ENCODE assay signal across 25 mouse cellular contexts in the genomic region with DNA sequence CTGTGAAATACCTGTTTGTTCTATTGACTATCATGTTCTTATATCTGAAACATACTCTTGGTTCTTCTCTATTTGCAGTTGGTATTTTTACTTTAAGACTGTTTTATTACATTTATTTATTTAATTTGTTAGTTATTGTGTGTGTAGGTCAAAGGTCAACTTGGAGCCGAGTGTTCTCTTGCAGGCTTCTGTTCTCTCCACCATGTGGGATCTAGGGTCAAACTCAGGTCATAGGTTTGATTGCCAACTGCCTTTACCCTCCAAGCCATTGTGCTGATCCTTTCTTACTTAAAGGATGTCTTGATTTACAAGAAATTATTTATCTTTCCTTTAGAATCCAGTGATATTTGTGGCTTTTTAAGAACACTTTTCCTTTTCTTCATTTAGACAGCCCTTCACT. TPM values are rescaled to one million over a fixed set of nuclear protein-coding genes. Genes with fewer than 3 reads are reported as not detected.
A peak's percentile ranks its signal among the peaks of the same experiment; 100 is the strongest.
DNase-seq lines count a peak whose midpoint lies in the region; ATAC-seq and TF ChIP-seq lines count a peak whose summit lies in the region.
"Had no signal": no experiment of that assay in that cellular context is flagged by ENCODE, and none has a peak within 500 bp of the region (broad histone marks: within the 10 kb centered on the region; RNA-seq: fewer than 3 reads in every experiment).

No protein-coding gene starts in this region.

- H3K27me3 ChIP-seq in hindbrain, embryonic 15.5 days: no peaks in the 10 kb centered on the region
- no peaks in the 10 kb centered on the region for H3K27me3 ChIP-seq in hindbrain, embryonic 10.5 days (ENCODE audit: insufficient read depth, poor library complexity, severe bottlenecking)
- H3K27me3 ChIP-seq in liver, embryonic 12.5 days (replicated peaks): no peaks in the 10 kb centered on the region
- H3K27me3 ChIP-seq in liver, embryonic 11.5 days (replicated peaks; ENCODE audit: control insufficient read depth, insufficient read depth, low read length): no peaks in the 10 kb centered on the region
- H3K27me3 ChIP-seq in neural tube, embryonic 13.5 days: no peaks in the 10 kb centered on the region
- H3K27me3 ChIP-seq in heart, adult 2 months (ENCODE audit: control insufficient read depth, insufficient read depth, low read length): no peaks in the 10 kb centered on the region
- H3K27me3 ChIP-seq: embryonic facial prominence, embryonic 13.5 days; forebrain, embryonic 12.5 days; lung, embryonic 15.5 days had no signal

- DNase-seq in hindbrain, embryonic 10.5 days (ENCODE audit: low spot score): no peak
- DNase-seq in liver, embryonic 11.5 days (ENCODE audit: low spot score): no peak
- DNase-seq in embryo, embryonic 10.5 days (ENCODE audit: low spot score): peak; percentile 68
- DNase-seq in layer of hippocampus, postnatal 36 days: no peak
- DNase-seq in heart, adult 2 months: no peak
- DNase-seq: adrenal gland, postnatal 10 days; B cell, adult 2 months; cerebellum, adult 8-10 months; left cerebral cortex, postnatal 4 days; lung, postnatal 4 days; thymus, adult 2 months; thymus, postnatal 4 days had no signal

- intact Hi-C loops in heart, adult 2 months (cut with DNase I): no loop called here

- H3K36me3 ChIP-seq in hindbrain, embryonic 15.5 days: peaks cover 52% of the 10 kb centered on the region
- peaks cover 92% of the 10 kb centered on the region for H3K36me3 ChIP-seq in hindbrain, embryonic 10.5 days
- peaks cover 91% of the 10 kb centered on the region for H3K36me3 ChIP-seq in liver, embryonic 12.5 days
- peaks cover 35% of the 10 kb centered on the region for H3K36me3 ChIP-seq in liver, embryonic 11.5 days (ENCODE audit: control insufficient read depth, insufficient read depth, low read length)
- peaks cover 69% of the 10 kb centered on the region for H3K36me3 ChIP-seq in neural tube, embryonic 13.5 days
- peaks cover 23% of the 10 kb centered on the region for H3K36me3 ChIP-seq in heart, adult 2 months (ENCODE audit: control insufficient read depth, insufficient read depth, low read length)

- TF ChIP-seq POLR2A in heart, adult 2 months (IDR thresholded peaks at IDR 0.05; ENCODE audit: insufficient read depth, low read depth, low read length): no peak

- ATAC-seq in hindbrain, embryonic 15.5 days (ENCODE audit: low FRiP score, low read depth): no peak
- ATAC-seq in liver, embryonic 12.5 days: no peak
- ATAC-seq in liver, embryonic 11.5 days (replicated peaks; ENCODE audit: low FRiP score): no peak
- ATAC-seq in neural tube, embryonic 13.5 days (ENCODE audit: low read depth): no peak
- ATAC-seq: activated CD4-positive, CD25-positive, alpha-beta regulatory T cell, adult 4 months; midbrain, embryonic 16.5 days had no signal

- H3K27ac ChIP-seq in hindbrain, embryonic 15.5 days (replicated peaks): no peak overlapping the region
- no peak overlapping the region for H3K27ac ChIP-seq in hindbrain, embryonic 10.5 days
- H3K27ac ChIP-seq in liver, embryonic 12.5 days: no peak overlapping the region
- H3K27ac ChIP-seq in liver, embryonic 11.5 days (ENCODE audit: low read depth, low read length): no peak overlapping the region
- H3K27ac ChIP-seq in neural tube, embryonic 13.5 days (replicated peaks): no peak overlapping the region
- no peak overlapping the region for H3K27ac ChIP-seq in heart, adult 2 months
- H3K27ac ChIP-seq: embryonic facial prominence, embryonic 13.5 days; forebrain, embryonic 12.5 days; heart, embryonic 10.5 days; liver, embryonic 14.5 days; lung, embryonic 15.5 days; stomach, postnatal 0 days had no signal

- H3K79me2 ChIP-seq in heart, adult 2 months (replicated peaks; ENCODE audit: control insufficient read depth, insufficient read depth, low read length): peaks cover 8% of the 10 kb centered on the region

- WGBS in hindbrain, embryonic 15.5 days: 5% methylated on average over 1 of the region's 1 CpGs
- 2% methylated on average over 1 of the region's 1 CpGs for WGBS in hindbrain, embryonic 10.5 days
- WGBS in liver, embryonic 12.5 days (ENCODE audit: insufficient replicate concordance): 41% methylated on average over 1 of the region's 1 CpGs
- 30% methylated on average over 1 of the region's 1 CpGs for WGBS in liver, embryonic 11.5 days
- 3% methylated on average over 1 of the region's 1 CpGs for WGBS in neural tube, embryonic 13.5 days
- WGBS in heart, adult 2 months: 3% methylated on average over 1 of the region's 1 CpGs

- no peak for TF ChIP-seq CTCF in heart, adult 2 months (IDR thresholded peaks at IDR 0.05)

- no peaks in the 10 kb centered on the region for H3K9me3 ChIP-seq in hindbrain, embryonic 15.5 days
- H3K9me3 ChIP-seq in hindbrain, embryonic 10.5 days: no peaks in the 10 kb centered on the region
- no peaks in the 10 kb centered on the region for H3K9me3 ChIP-seq in liver, embryonic 12.5 days (replicated peaks)
- H3K9me3 ChIP-seq in liver, embryonic 11.5 days (ENCODE audit: control insufficient read depth, low read length): no peaks in the 10 kb centered on the region
- no peaks in the 10 kb centered on the region for H3K9me3 ChIP-seq in neural tube, embryonic 13.5 days
- H3K9me3 ChIP-seq: embryonic facial prominence, embryonic 13.5 days; forebrain, embryonic 12.5 days; heart, embryonic 10.5 days; lung, embryonic 15.5 days had no signal

- H3K4me1 ChIP-seq in hindbrain, embryonic 15.5 days (replicated peaks): peaks cover 29% of the 10 kb centered on the region
- peaks cover 22% of the 10 kb centered on the region for H3K4me1 ChIP-seq in hindbrain, embryonic 10.5 days (replicated peaks)
- H3K4me1 ChIP-seq in liver, embryonic 12.5 days: peaks cover 37% of the 10 kb centered on the region
- H3K4me1 ChIP-seq in liver, embryonic 11.5 days (replicated peaks; ENCODE audit: control insufficient read depth, insufficient read depth, low read length): peaks cover 10% of the 10 kb centered on the region; the same call in 1 of the 2 replicates
- H3K4me1 ChIP-seq in neural tube, embryonic 13.5 days (replicated peaks): peaks cover 32% of the 10 kb centered on the region
- peaks cover 5% of the 10 kb centered on the region for H3K4me1 ChIP-seq in heart, adult 2 months (ENCODE audit: control insufficient read depth, insufficient read depth, low read length)
- H3K4me1 ChIP-seq: heart, embryonic 10.5 days had no signal

- H3K4me2 ChIP-seq in hindbrain, embryonic 15.5 days: 0 out of 2 replicates have a peak overlapping the region, but pooled peaks have one; percentile 13
- no peak overlapping the region for H3K4me2 ChIP-seq in liver, embryonic 12.5 days
- H3K4me2 ChIP-seq in liver, embryonic 11.5 days: no peak overlapping the region
- peak overlapping the region; percentile 21 for H3K4me2 ChIP-seq in neural tube, embryonic 13.5 days
- H3K4me2 ChIP-seq: embryonic facial prominence, embryonic 13.5 days; forebrain, embryonic 12.5 days; lung, embryonic 15.5 days had no signal

- no peak overlapping the region for H3K4me3 ChIP-seq in hindbrain, embryonic 15.5 days
- H3K4me3 ChIP-seq in hindbrain, embryonic 10.5 days: no peak overlapping the region
- no peak overlapping the region for H3K4me3 ChIP-seq in liver, embryonic 12.5 days
- H3K4me3 ChIP-seq in liver, embryonic 11.5 days (ENCODE audit: low read depth, low read length): no peak overlapping the region
- H3K4me3 ChIP-seq in neural tube, embryonic 13.5 days: no peak overlapping the region
- no peak overlapping the region for H3K4me3 ChIP-seq in heart, adult 2 months
- H3K4me3 ChIP-seq: embryonic facial prominence, embryonic 13.5 days; erythroblast, embryonic 14.5 days; forebrain, embryonic 12.5 days; heart, embryonic 10.5 days; lung, embryonic 15.5 days; myocyte had no signal

- TF ChIP-seq EP300 in heart, adult 2 months (IDR thresholded peaks at IDR 0.05; ENCODE audit: insufficient read depth, low read depth, low read length): no peak

- H3K9ac ChIP-seq in hindbrain, embryonic 15.5 days: no peak overlapping the region
- H3K9ac ChIP-seq in liver, embryonic 12.5 days: peak overlapping the region; percentile 17; the same call in 1 of the 2 replicates
- no peak overlapping the region for H3K9ac ChIP-seq in liver, embryonic 11.5 days (ENCODE audit: low read depth, low read length)
- H3K9ac ChIP-seq in neural tube, embryonic 13.5 days: no peak overlapping the region
- H3K9ac ChIP-seq in heart, adult 2 months (ENCODE audit: low read depth, low read length): no peak overlapping the region
- H3K9ac ChIP-seq: embryonic facial prominence, embryonic 13.5 days; forebrain, embryonic 12.5 days; liver, embryonic 14.5 days; lung, embryonic 15.5 days had no signal

RNA-seq across cellular contexts. Expression of gene Hmgb1, which starts 12.3 kb away (rescaled TPM):
- polyA plus RNA-seq in hindbrain, embryonic 15.5 days (2015; fragmentation: Nextera tagmentation; extraction: Ambion mirVana): 690 and 735 TPM in 2 replicates
- 1,115 and 1,359 TPM in 2 replicates for polyA plus RNA-seq in hindbrain, embryonic 10.5 days (2016; fragmentation: Nextera tagmentation; extraction: Ambion mirVana)
- polyA plus RNA-seq in liver, embryonic 12.5 days (2016; fragmentation: Nextera tagmentation; extraction: Ambion mirVana): 682 and 741 TPM in 2 replicates
- 1,278 and 1,318 TPM in 2 replicates for polyA plus RNA-seq in liver, embryonic 11.5 days (2014; fragmentation: Nextera tagmentation; extraction: Ambion mirVana)
- polyA plus RNA-seq in neural tube, embryonic 13.5 days (2015; fragmentation: Nextera tagmentation; extraction: Ambion mirVana): 950 and 1,077 TPM in 2 replicates
- 100 to 1,000 TPM; 136 to 137 TPM for total RNA-seq in layer of hippocampus, postnatal 36 days (2021)
- 100 to 1,000 TPM in 1 of 2 experiments, 10 to 100 TPM in 1; 88.9 to 103 TPM for total RNA-seq in heart, adult 2 months (2021)
- 23.7 and 42.4 TPM in 2 replicates for polyA plus RNA-seq in heart, adult 2 months (2012; rRNA removed)

RNA-seq across cellular contexts. Expression of gene Uspl1, which starts 12.5 kb away (rescaled TPM):
- polyA plus RNA-seq in hindbrain, embryonic 15.5 days (2015; fragmentation: Nextera tagmentation; extraction: Ambion mirVana): 50.5 and 50.9 TPM in 2 replicates
- 61.6 and 64.7 TPM in 2 replicates for polyA plus RNA-seq in hindbrain, embryonic 10.5 days (2016; fragmentation: Nextera tagmentation; extraction: Ambion mirVana)
- polyA plus RNA-seq in liver, embryonic 12.5 days (2016; fragmentation: Nextera tagmentation; extraction: Ambion mirVana): 32.5 and 37.1 TPM in 2 replicates
- polyA plus RNA-seq in liver, embryonic 11.5 days (2014; fragmentation: Nextera tagmentation; extraction: Ambion mirVana): 53.2 and 62.3 TPM in 2 replicates
- 62.4 and 65.4 TPM in 2 replicates for polyA plus RNA-seq in neural tube, embryonic 13.5 days (2015; fragmentation: Nextera tagmentation; extraction: Ambion mirVana)
- 10 to 100 TPM; 35.5 to 39.5 TPM for total RNA-seq in layer of hippocampus, postnatal 36 days (2021)
- total RNA-seq in heart, adult 2 months (2021): 10 to 100 TPM; 17.5 to 21.0 TPM
- 7.4 and 13.4 TPM in 2 replicates for polyA plus RNA-seq in heart, adult 2 months (2012; rRNA removed)

Comparison
In these comparisons a context has a peak if more than half of its experiments do, and no peak if none do; other contexts are left out.
1. H3K4me2 ChIP-seq: peak in hindbrain, embryonic 15.5 days (single experiment) and neural tube, embryonic 13.5 days (single experiment); none in liver, embryonic 12.5 days (single experiment) and liver, embryonic 11.5 days (single experiment).
2. RNA of gene Hmgb1, which starts 12.3 kb away (polyA plus RNA-seq): 1,278 to 1,318 TPM in liver, embryonic 11.5 days, 1,115 to 1,359 TPM in hindbrain, embryonic 10.5 days, 950 to 1,077 TPM in neural tube, embryonic 13.5 days, 690 to 735 TPM in hindbrain, embryonic 15.5 days and 682 to 741 TPM in liver, embryonic 12.5 days; 23.7 to 42.4 TPM in heart, adult 2 months; every median in the first group is over 10 times any median in the second.